Mouse (Mus musculus): ENCODE data around the gene Sytl3. TPM values are rescaled to one million over a fixed set of nuclear protein-coding genes. Genes with fewer than 3 reads are reported as not detected.
A peak's percentile ranks its signal among the peaks of the same experiment; 100 is the strongest.
"Not testable (repeated sequence)": the region's sequence is repeated elsewhere in the genome, so short reads cannot be mapped to it uniquely, and the experiment has no call there.

Gene Sytl3
- total RNA-seq, 4 experiments from 2014 or later = 0.25 to 0.56 (median 0.34) TPM; not detected in 1

DNA sequence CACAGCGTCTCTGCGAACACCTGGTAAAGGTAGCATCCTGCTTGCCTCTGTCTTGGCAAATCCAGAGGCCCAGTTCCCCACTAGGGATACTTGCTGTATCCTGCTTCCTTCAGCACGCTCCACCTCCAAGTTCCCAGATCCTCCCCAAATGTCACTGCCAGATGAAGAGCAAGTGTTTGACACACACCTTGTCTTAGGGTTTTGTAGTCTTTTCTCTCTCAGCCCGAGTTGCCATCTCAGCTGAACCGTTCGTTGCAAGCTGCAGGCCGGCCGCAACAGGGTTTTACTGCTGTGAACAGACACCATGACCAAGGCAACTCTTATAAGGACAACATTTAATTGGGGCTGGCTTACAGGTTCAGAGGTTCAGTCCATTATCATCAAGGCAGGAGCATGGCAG is 12.1 kb upstream of the Sytl3 start:
- not testable (repeated sequence) for DNase-seq (ENCODE audit: low spot score)

DNA sequence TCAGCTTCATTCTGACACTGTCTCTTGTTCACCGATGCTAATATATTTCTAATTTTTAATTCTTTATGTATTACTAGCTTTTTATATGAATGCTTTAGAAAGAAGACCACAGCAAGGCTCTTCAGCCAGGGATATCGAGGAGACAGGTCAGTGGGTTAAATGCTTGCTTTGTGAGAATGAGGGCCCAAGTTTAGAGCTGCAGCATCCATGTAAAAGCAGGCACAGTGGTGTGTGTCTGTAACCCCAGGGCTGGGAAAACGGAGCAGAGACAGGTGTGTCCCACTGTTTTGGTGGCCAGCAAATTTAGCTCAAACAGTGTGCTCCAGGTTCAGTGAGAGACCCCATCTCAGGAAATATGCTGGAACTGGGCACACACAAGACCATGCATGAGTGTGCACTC is 11.4 kb upstream of the Sytl3 start:
- DNase-seq (ENCODE audit: low spot score) = not testable (repeated sequence)

DNA sequence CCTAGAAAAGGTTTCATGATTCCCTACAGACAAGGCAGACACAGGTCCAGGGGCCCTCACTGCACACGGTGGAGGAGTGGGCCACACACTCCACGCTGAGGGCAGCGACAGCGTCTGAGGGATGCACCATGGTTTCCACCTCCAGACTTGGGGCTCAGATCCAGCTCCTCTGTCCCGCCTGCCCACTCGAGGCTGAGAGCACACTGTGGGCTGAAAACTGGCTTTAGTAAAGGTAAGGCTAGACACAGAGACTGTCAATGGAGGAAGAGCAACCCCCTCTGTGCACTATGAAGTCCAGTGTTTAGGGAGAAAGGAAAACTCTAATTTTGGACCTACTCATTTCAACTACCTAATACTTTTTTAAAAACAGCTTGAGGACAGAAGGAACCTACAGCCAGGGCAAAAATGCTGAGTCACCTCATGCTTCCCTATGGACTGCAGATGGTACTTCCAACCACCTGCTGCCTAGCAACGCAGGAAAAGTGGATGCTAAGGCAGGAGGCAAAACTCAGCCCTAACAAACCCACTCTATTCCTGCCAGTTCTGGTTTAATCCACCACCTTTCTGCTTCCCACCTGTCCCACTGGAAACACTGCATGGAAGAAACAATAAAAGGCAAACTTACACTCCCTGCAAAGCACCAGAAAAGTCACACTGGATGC is 7.9 kb upstream of the Sytl3 start:
- DNase-seq (ENCODE audit: low spot score) = not testable (repeated sequence)

- DNase-seq (ENCODE audit: low spot score) = not testable (repeated sequence)
Observed at GRCm38 (mm10) chr17:6653341-6653946, 5.4 kb upstream of the Sytl3 start.

DNA sequence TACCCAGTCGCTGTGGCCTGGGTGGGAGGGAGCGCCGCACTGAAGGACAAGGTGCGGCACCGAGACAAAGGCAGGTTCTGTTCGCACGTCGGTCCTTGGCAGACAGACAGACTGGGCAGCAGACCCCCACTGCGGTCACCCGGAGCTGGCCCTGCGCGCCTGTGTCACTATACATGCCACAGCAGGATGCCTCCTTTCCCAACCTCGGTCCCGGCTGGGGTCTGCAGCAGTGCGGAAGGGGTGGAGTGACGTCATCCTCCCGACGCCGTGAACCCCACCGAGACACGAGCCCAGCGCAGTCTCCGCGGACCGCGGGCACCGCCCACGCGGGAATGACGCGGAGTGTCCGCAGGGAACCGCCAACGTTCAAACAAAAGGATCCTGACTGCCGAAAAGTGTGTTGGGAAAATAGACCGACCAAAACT is 3.8 kb upstream of the Sytl3 start:
- peak; percentile 68 for DNase-seq (ENCODE audit: low spot score)

DNA sequence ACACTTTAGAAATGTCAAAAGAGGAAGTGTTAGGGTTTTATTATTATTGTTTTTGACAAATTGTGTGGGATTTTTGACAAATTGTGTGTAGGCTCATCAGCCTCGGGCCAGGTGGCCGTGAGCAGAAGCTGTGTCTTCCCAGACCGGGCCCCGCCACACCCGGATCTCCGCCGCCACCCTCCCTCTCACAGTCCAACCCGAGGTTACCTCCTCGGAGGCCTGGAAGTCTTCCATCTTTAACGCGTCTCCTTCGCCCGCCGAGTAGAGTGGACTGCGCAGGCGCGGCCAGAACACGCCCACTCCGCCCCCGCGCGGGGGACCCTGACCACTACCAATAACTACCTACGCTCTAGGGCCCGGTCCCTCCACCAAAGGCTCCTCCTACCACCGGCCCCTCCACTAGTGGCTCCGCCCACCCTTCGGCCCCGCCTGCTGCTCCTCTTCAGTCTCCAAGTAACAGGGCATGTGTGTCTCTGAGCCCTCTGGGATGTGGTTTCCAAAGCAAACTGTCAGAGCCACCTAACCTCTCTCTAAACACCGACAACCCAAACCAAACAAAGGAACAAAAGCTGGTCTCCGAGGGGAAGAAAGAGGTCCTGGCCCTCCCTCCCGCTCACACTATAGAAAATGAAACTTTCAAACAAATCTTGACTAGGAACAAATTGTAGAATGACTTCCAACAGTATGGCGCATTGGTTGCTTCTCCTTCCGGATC is 3.2 kb upstream of the Sytl3 start, which contains the start of gene Dynlt1f:
TSS of gene Dynlt1f (minus strand) at position 334 of the 715 bp plus-strand sequence.
- DNase-seq (ENCODE audit: low spot score) = peak; percentile 83

DNA sequence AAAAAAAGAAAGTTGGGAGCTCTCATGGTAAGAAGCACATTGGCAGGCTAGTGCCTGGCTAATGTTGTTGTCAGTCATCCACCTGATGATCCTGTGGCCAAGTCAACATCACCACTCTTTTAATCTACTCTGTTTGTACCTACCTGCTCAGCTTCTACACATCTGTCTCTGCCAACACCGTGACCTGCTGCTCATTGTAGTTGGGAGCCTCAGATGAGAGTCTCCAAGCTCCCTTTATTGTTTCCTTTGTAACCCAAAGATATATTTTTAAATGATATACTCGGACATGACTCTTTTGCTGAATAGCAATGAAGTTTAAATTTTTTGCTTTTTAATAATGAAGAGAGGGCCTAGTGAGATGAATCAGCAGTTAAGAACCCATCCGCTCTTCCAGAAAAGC is 2.4 kb upstream of the Sytl3 start:
- DNase-seq (ENCODE audit: low spot score) = not testable (repeated sequence)

DNA sequence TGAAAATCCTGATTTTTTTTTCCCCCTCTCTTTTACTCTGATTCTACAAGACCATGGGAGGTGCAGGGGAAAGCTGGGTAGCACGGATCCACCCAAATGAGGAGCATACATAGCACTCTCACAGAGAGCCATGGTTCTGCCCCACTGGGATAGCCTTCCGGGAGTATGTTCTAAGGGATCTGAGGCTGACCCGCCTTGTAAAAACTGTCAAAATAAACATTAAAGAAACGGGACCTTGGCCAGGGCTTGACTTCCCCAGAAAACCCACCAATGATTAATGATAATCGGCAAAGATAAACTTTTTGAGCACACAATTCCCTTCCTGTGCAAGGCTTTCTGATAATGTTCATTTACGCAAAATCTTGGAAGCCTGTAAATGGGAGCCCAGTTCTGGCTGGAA is 1.7 kb downstream of the Sytl3 start:
- DNase-seq (ENCODE audit: low spot score) = peak; percentile 41

GRCm38 (mm10) chr17:6661093-6661816 is 2.4 kb downstream of the Sytl3 start:
- peak; percentile 46 for DNase-seq (ENCODE audit: low spot score)

DNA sequence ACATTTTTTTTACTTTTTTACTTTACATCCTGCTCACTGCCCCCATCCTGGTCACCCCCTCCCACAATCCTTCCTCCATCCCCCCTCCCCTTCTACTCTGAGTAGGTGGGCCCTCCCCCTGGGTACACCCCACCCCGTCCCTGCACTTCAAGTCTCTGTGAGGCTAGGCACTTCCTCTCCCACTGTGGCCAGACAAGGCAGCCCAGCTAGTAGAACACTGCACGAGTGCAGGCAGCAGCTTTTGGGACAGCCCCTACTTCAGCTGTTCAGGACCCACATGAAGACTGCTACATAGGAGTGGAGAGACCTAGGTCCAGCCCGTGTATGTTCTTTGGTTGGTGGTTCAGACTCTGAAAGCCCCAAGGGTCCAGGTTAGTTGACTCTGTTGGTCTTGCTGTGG is 3.9 kb downstream of the Sytl3 start:
- DNase-seq (ENCODE audit: low spot score) = not testable (repeated sequence)

DNA sequence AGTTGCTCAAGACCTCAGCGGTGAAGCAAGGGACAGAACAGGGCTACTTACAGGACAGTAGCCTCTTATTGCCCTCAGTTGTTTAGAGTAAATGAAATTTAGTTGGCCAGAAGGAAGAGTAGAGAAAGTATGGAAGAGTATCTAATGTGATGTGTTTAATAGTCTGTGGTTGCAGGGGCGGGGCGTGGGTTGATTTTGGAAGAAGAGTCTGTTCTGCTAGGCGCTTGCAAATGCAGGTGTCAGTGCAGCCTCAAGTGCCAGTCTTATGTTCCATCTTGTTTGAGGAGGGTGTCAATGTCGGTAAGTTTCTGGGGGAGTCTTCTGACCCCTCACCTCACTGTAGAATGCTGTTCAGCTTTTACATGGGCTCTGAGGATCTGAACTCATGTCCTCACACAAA is 6.5 kb downstream of the Sytl3 start:
- DNase-seq (ENCODE audit: low spot score) = not testable (repeated sequence)

DNA sequence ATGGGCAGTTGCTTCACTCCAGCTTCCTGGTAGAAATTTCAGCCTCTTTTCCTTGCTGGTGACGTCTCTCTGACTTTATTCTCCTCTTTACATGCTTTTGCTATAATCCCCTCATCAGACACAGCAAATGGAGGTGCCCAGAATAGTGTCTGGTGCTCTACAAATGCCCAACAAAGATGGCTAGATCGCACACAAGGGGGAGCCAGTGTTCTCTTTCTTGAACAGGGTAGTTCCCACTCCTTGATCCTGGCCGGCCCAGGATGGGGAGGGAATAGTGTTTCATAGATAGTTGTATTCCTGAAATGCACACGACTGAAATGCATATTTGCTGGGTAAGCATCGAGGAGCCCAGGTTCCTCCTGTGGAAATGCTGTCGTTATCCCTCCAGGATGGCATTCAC is 9.6 kb downstream of the Sytl3 start:
- DNase-seq (ENCODE audit: low spot score) = not testable (repeated sequence)

GRCm38 (mm10) chr17:6674297-6674696 is 15.4 kb downstream of the Sytl3 start:
- DNase-seq (ENCODE audit: low spot score) = not testable (repeated sequence)

DNA sequence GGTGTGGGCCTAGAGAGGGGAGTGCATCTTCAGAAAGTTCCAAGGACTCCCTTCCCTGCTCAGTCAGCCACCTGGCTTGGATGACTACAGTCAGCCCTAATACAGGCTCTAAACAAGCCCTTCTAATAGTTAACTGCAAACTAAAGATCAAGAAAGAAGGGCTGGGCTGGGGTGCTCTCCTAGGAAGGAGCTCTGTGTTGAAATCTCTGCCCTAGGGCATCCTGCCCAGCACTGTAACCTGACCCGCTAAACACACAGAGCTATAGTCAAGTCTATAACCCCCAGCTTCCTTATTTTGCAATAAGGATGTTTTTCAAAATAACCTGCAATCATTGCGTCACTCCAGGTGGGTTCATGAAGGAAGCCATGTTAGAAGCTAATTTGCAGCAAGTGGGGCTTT is 19.2 kb downstream of the Sytl3 start:
- not testable (repeated sequence) for DNase-seq (ENCODE audit: low spot score)

DNA sequence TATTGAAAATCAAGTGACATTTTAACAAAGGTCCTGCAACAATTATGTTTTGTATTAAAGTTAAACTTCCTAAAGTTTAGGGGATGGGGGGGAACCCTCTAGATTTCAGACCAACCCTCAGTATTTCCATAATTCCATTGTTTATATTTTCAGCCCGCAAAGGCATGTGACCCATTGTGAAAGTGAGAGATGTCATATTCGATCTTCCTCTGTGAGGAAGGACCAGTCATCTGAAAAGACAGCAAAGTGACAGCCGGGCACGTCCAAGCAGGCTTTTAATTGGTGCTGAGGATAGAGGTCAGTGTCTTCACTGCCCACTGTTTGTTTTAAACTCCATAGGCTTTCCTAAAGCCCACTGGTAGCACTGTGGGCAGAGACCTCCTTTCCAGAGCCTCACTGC is 22.8 kb downstream of the Sytl3 start:
- DNase-seq (ENCODE audit: low spot score) = not testable (repeated sequence)

GRCm38 (mm10) chr17:6683702-6684101 is 24.8 kb downstream of the Sytl3 start:
- not testable (repeated sequence) for DNase-seq (ENCODE audit: low spot score)

- not testable (repeated sequence) for DNase-seq (ENCODE audit: low spot score)
Observed at GRCm38 (mm10) chr17:6684464-6685287, 25.8 kb downstream of the Sytl3 start.

DNA sequence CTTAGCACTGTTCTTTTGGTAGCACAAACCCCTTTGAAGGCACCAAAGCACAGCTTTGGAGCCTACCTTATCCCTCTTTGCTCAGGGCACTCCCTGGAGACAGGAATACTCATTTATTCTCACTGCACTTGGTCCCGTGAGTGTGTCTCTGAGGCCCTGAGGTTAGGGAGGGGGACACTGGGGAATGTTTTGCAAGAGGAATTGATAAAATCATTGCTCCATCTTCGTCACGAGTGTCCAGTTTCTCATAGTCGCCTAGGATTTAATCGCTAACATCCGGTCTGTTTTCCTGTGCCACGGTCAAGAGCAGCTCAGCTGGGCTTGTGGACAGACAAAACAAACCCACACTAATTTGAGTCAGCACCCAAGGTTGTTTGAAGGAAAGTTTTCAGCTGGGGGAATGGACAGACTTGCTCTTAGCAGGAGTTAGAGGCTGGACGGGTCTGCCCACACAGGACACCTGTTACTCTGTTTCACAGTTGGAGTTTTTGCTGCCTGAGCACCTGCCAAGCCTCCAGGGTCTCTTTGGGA is 26.5 kb downstream of the Sytl3 start:
- DNase-seq (ENCODE audit: low spot score) = peak; percentile 53

GRCm38 (mm10) chr17:6686299-6686971 is 27.5 kb downstream of the Sytl3 start:
- DNase-seq (ENCODE audit: low spot score) = not testable (repeated sequence)

DNA sequence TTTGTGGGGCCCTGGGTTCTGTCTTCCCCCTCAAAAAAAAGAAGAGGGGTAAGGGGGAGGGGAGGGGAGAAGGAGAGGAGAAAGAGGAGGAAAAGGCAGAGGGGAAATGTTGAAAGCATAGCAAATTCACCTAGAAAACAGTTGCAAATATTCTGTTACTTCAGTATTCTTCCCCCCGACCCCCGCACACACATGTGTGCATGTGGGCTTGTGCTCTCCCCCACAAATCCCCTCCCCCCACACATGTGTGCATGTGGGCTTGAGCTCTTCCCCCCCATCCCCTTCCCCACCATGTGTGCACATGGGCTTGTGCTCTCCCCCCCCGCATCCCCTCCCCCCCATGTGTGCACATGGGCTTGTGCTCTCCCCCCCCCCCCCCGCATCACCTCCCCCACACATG is 30.5 kb downstream of the Sytl3 start:
- not testable (repeated sequence) for DNase-seq (ENCODE audit: low spot score)
